Mouse (Mus musculus) testis, adult 2 months (tissue): ENCODE data around the gene Nlk. TPM values are rescaled to one million over a fixed set of nuclear protein-coding genes. Genes with fewer than 3 reads are reported as not detected.

ENCODE experiments used
- H3K27ac ChIP-seq: fragments of 200-500 bp; 2 replicates; pipeline ENCODE4 v1.5.1; 2012; ENCODE audit warnings: low read depth, low read length; ENCODE audit not compliant: control insufficient read depth, insufficient read depth
- H3K27me3 ChIP-seq: fragments of 200-500 bp; 2 replicates; pipeline ENCODE4 v1.6.1; 2012; ENCODE audit warnings: mild to moderate bottlenecking, low read length, moderate library complexity; ENCODE audit not compliant: control insufficient read depth, insufficient read depth
- H3K36me3 ChIP-seq: fragments of 200-500 bp; 2 replicates; pipeline ENCODE4 v1.6.1; 2012; ENCODE audit warnings: mild to moderate bottlenecking, low read length; ENCODE audit not compliant: control insufficient read depth, insufficient read depth
- H3K4me1 ChIP-seq: fragments of 200-500 bp; 2 replicates; pipeline ENCODE4 v1.6.1; 2012; ENCODE audit warnings: low read length; ENCODE audit not compliant: control insufficient read depth, insufficient read depth
- H3K4me3 ChIP-seq: fragments of 200-500 bp; 2 replicates; pipeline ENCODE4 v1.5.1; 2012; ENCODE audit warnings: low read depth, mild to moderate bottlenecking, low read length, moderate library complexity, mixed read lengths; ENCODE audit not compliant: control insufficient read depth
- CTCF ChIP-seq: fragments of 200-500 bp; IDR thresholded peaks from 2 replicates; pipeline ENCODE4 v1.5.1; 2012; ENCODE audit warnings: low read depth, mild to moderate bottlenecking, inconsistent platforms, low read length, moderate library complexity; ENCODE audit not compliant: control insufficient read depth, insufficient read depth, insufficient replicate concordance
- POLR2A ChIP-seq: fragments of 200-500 bp; IDR thresholded peaks from 2 replicates; pipeline ENCODE4 v1.6.1; 2012; ENCODE audit warnings: low read depth, mild to moderate bottlenecking, inconsistent platforms, low read length, moderate library complexity; ENCODE audit not compliant: control insufficient read depth
- polyA plus RNA-seq: library from polyadenylated mRNA; depleted of rRNA; stranded (reverse); fragments of >200 nt; gene quantifications from 2 replicates; pipeline ENCODE4 v1.2.3, GENCODE M21; 2012

Gene Nlk
- polyA plus RNA-seq, 1 experiment, result 12.0 TPM

- H3K4me3 ChIP-seq, result no peak overlapping the region
- TF ChIP-seq POLR2A (no peak), CTCF (no peak)
- H3K27me3 ChIP-seq, result no peaks in the 10 kb centered on the region
- H3K36me3 ChIP-seq, result no peaks in the 10 kb centered on the region
- no peak overlapping the region for H3K27ac ChIP-seq
- H3K4me1 ChIP-seq, result no peaks in the 10 kb centered on the region
These were observed 55.0 kb downstream of the Nlk start for GRCm38 (mm10) chr11:78642151-78642550.

- H3K36me3 ChIP-seq, result no peaks in the 10 kb centered on the region
- H3K27ac ChIP-seq, result no peak overlapping the region
- TF ChIP-seq CTCF (no peak), POLR2A (no peak)
- no peaks in the 10 kb centered on the region for H3K27me3 ChIP-seq
- H3K4me3 ChIP-seq, result no peak overlapping the region
- no peaks in the 10 kb centered on the region for H3K4me1 ChIP-seq
These were observed 56.1 kb downstream of the Nlk start for GRCm38 (mm10) chr11:78641088-78641487.

GRCm38 (mm10) chr11:78632782-78633181, 64.4 kb downstream of the Nlk start:
- TF ChIP-seq POLR2A (no peak), CTCF (no peak)
- Histone ChIP-seq H3K27me3 (no peaks in the 10 kb centered on the region), H3K4me3 (no peak overlapping the region), H3K27ac (no peak overlapping the region), H3K4me1 (no peaks in the 10 kb centered on the region), H3K36me3 (no peaks in the 10 kb centered on the region)

GRCm38 (mm10) chr11:78628871-78629270, 68.3 kb downstream of the Nlk start:
- H3K4me1 ChIP-seq, result no peaks in the 10 kb centered on the region
- no peak overlapping the region for H3K4me3 ChIP-seq
- no peak overlapping the region for H3K27ac ChIP-seq
- no peaks in the 10 kb centered on the region; the same call in 1 of the 2 replicates for H3K36me3 ChIP-seq
- no peak for TF ChIP-seq CTCF
- TF ChIP-seq POLR2A, result no peak
- no peaks in the 10 kb centered on the region for H3K27me3 ChIP-seq

GRCm38 (mm10) chr11:78624377-78624776, 72.8 kb downstream of the Nlk start:
- H3K36me3 ChIP-seq, result no peaks in the 10 kb centered on the region; the same call in 1 of the 2 replicates
- no peak overlapping the region for H3K4me3 ChIP-seq
- no peaks in the 10 kb centered on the region for H3K27me3 ChIP-seq
- H3K4me1 ChIP-seq, result no peaks in the 10 kb centered on the region
- H3K27ac ChIP-seq, result no peak overlapping the region
- TF ChIP-seq POLR2A (no peak), CTCF (no peak)

GRCm38 (mm10) chr11:78621926-78622325, 75.2 kb downstream of the Nlk start:
- Histone ChIP-seq H3K36me3 (no peaks in the 10 kb centered on the region; the same call in 1 of the 2 replicates), H3K27me3 (no peaks in the 10 kb centered on the region), H3K4me3 (no peak overlapping the region), H3K27ac (no peak overlapping the region), H3K4me1 (no peaks in the 10 kb centered on the region)
- TF ChIP-seq CTCF, result no peak

- H3K36me3 ChIP-seq, result no peaks in the 10 kb centered on the region; the same call in 1 of the 2 replicates
- no peaks in the 10 kb centered on the region for H3K27me3 ChIP-seq
- H3K27ac ChIP-seq, result no peak overlapping the region
- TF ChIP-seq POLR2A (no peak), CTCF (no peak)
- H3K4me3 ChIP-seq, result no peak overlapping the region
- no peaks in the 10 kb centered on the region for H3K4me1 ChIP-seq
These were observed 77.0 kb downstream of the Nlk start for GRCm38 (mm10) chr11:78620179-78620578.

- no peak for TF ChIP-seq POLR2A
- TF ChIP-seq CTCF, result no peak
- no peaks in the 10 kb centered on the region; the same call in 1 of the 2 replicates for H3K36me3 ChIP-seq
- no peaks in the 10 kb centered on the region for H3K4me1 ChIP-seq
- no peak overlapping the region for H3K4me3 ChIP-seq
- no peaks in the 10 kb centered on the region for H3K27me3 ChIP-seq
- no peak overlapping the region for H3K27ac ChIP-seq
These were observed 85.9 kb downstream of the Nlk start for GRCm38 (mm10) chr11:78611273-78611672.
